Mouse (Mus musculus) adrenal gland, postnatal 4 days (tissue): Measurements from ENCODE around the gene Dcst1. TPM values are rescaled to one million over a fixed set of nuclear protein-coding genes. Genes with fewer than 3 reads are reported as not detected.

Experiments
- DNase-seq, 2 experiments: peaks; one replicate each; pipeline ENCODE4 v3.0.0; 2021 to 2022; ENCODE audit warnings: low spot score in 2 of 2, mixed read lengths in 2 of 2
- total RNA-seq, 2 experiments: library from RNA; stranded (reverse); gene quantifications; 2 replicates each; pipeline ENCODE4 v1.2.3; 2021

Gene Dcst1
- total RNA-seq, 2 experiments from 2014 or later, result 0.81 to 1.2 TPM

GRCm38 (mm10) chr3:89315930-89316831 lies 48.9 kb downstream of the Dcst1 start:
- no peak for DNase-seq

- peak; percentile 54 to 65 for DNase-seq
Measured at GRCm38 (mm10) chr3:89315195-89315929, 49.7 kb downstream of the Dcst1 start.

- no peak for DNase-seq
Measured at GRCm38 (mm10) chr3:89314791-89315190, 50.3 kb downstream of the Dcst1 start.

- no peak for DNase-seq
Measured at GRCm38 (mm10) chr3:89314340-89314739, 50.7 kb downstream of the Dcst1 start.

- peak in 1 of 2 experiments; percentile 39 for DNase-seq
Measured at GRCm38 (mm10) chr3:89308089-89308488, 57.0 kb downstream of the Dcst1 start.

- DNase-seq, result no peak
Measured at GRCm38 (mm10) chr3:89305551-89306325, 59.3 kb downstream of the Dcst1 start.

GRCm38 (mm10) chr3:89305105-89305504 lies 59.9 kb downstream of the Dcst1 start:
- no peak for DNase-seq

GRCm38 (mm10) chr3:89304440-89304839 lies 60.6 kb downstream of the Dcst1 start:
- DNase-seq, result no peak

GRCm38 (mm10) chr3:89300514-89300913 lies 64.5 kb downstream of the Dcst1 start:
- no peak for DNase-seq

Other genes starting within 250 kb of the Dcst1 start
- 10 to 100 TPM; 11.2 to 24.5 TPM for gene Pklr, start 229.1 kb downstream of the Dcst1 start, total RNA-seq
- gene Hcn3, start 205.1 kb downstream of the Dcst1 start, total RNA-seq, result 10 to 100 TPM; 15.0 to 17.8 TPM
- 100 to 1,000 TPM; 103 TPM for gene Clk2, start 200.5 kb downstream of the Dcst1 start, total RNA-seq
- gene Scamp3, start 187.8 kb downstream of the Dcst1 start, total RNA-seq, result 100 to 1,000 TPM; 114 to 122 TPM
- 10 to 100 TPM; 27.2 to 34.1 TPM for gene Fam189b, start 182.1 kb downstream of the Dcst1 start, total RNA-seq
- 10 to 100 TPM; 60.8 to 61.2 TPM for gene Gba, start 162.3 kb downstream of the Dcst1 start, total RNA-seq
- 10 to 100 TPM; 31.1 to 36.7 TPM for gene Thbs3, start 150.1 kb downstream of the Dcst1 start, total RNA-seq
- gene Mtx1, start 138.2 kb downstream of the Dcst1 start, total RNA-seq, result 100 to 1,000 TPM; 179 to 182 TPM
- 1 to 10 TPM; 1.2 to 8.9 TPM for gene Muc1, start 136.2 kb downstream of the Dcst1 start, total RNA-seq
- 100 to 1,000 TPM; 120 to 130 TPM for gene Krtcap2, start 119.3 kb downstream of the Dcst1 start, total RNA-seq
- gene Trim46, start 118.9 kb downstream of the Dcst1 start, total RNA-seq, result 1 to 10 TPM; 3.4 to 4.9 TPM
- gene Dpm3, start 105.9 kb downstream of the Dcst1 start, total RNA-seq, result 100 to 1,000 TPM; 108 TPM
- 10 to 100 TPM; 62.4 to 63.1 TPM for gene Slc50a1, start 94.7 kb downstream of the Dcst1 start, total RNA-seq
- gene Efna1, start 84.1 kb downstream of the Dcst1 start, total RNA-seq, result 10 to 100 TPM; 32.1 to 35.2 TPM
- gene Efna3, start 42.3 kb downstream of the Dcst1 start, total RNA-seq, result 1 to 10 TPM in 1 of 2 experiments, under 1 TPM in 1; 0.84 to 1.6 TPM
- gene Efna4, start 27.2 kb downstream of the Dcst1 start, total RNA-seq, result 1 to 10 TPM; 3.3 to 6.1 TPM
- 10 to 100 TPM; 60.7 to 74.6 TPM for gene Adam15, start 15.3 kb downstream of the Dcst1 start, total RNA-seq
- gene Dcst2, start 3.3 kb downstream of the Dcst1 start, total RNA-seq, result under 1 TPM; 0.25 to 0.48 TPM
- 10 to 100 TPM; 41.8 to 47.2 TPM for gene Zbtb7b, start 29.5 kb upstream of the Dcst1 start, total RNA-seq
- gene Lenep, start 37.5 kb upstream of the Dcst1 start, total RNA-seq, result not detected
- 10 to 100 TPM; 30.9 to 36.8 TPM for gene Flad1, start 46.6 kb upstream of the Dcst1 start, total RNA-seq
- 10 to 100 TPM; 64.2 to 66.3 TPM for gene Cks1b, start 53.1 kb upstream of the Dcst1 start, total RNA-seq
- gene Shc1, start 53.2 kb upstream of the Dcst1 start, total RNA-seq, result 100 to 1,000 TPM; 142 to 145 TPM
- gene Pygo2, start 65.0 kb upstream of the Dcst1 start, total RNA-seq, result 10 to 100 TPM; 43.0 to 44.3 TPM
- 10 to 100 TPM; 58.7 to 58.8 TPM for gene Pbxip1, start 71.5 kb upstream of the Dcst1 start, total RNA-seq
- gene Pmvk, start 89.3 kb upstream of the Dcst1 start, total RNA-seq, result 10 to 100 TPM; 14.9 to 17.3 TPM
- 1 to 10 TPM; 6.6 to 7.2 TPM for gene Kcnn3, start 154.9 kb upstream of the Dcst1 start, total RNA-seq